In genomic region chr11:49931037-49931625, GRCm38 (mm10) we compare ENCODE assay signal across 10 mouse cellular contexts. TPM values are rescaled to one million over a fixed set of nuclear protein-coding genes. Genes with fewer than 3 reads are reported as not detected.
DNase-seq lines count a peak whose midpoint lies in the region; ATAC-seq and TF ChIP-seq lines count a peak whose summit lies in the region.
"Had no signal": no experiment of that assay in that cellular context is flagged by ENCODE, and none has a peak within 500 bp of the region (broad histone marks: within the 10 kb centered on the region; RNA-seq: fewer than 3 reads in every experiment).

No protein-coding gene starts in this region.

- TF ChIP-seq POLR2A in testis, adult 2 months (IDR thresholded peaks at IDR 0.05; ENCODE audit: control insufficient read depth, low read depth, low read length) = no peak

- peaks cover 5% of the 10 kb centered on the region for H3K4me1 ChIP-seq in testis, adult 2 months (ENCODE audit: control insufficient read depth, insufficient read depth, low read length)
- peaks cover 22% of the 10 kb centered on the region for H3K4me1 ChIP-seq in hindbrain, postnatal 0 days (ENCODE audit: insufficient read depth, low read length)

- no peak overlapping the region for H3K4me2 ChIP-seq in hindbrain, postnatal 0 days (ENCODE audit: low read depth, low read length)

- no peaks in the 10 kb centered on the region for H3K27me3 ChIP-seq in testis, adult 2 months (ENCODE audit: control insufficient read depth, insufficient read depth, low read length)
- H3K27me3 ChIP-seq in hindbrain, postnatal 0 days (ENCODE audit: insufficient read depth, low read length) = no peaks in the 10 kb centered on the region

- TF ChIP-seq CTCF in testis, adult 2 months (IDR thresholded peaks at IDR 0.05; ENCODE audit: control insufficient read depth, insufficient read depth, insufficient replicate concordance, low read depth, low read length) = no peak
- no peak for TF ChIP-seq CTCF in hindbrain, postnatal 0 days (IDR thresholded peaks at IDR 0.05; ENCODE audit: low read depth)

- WGBS in hindbrain, postnatal 0 days = 23% methylated on average over 5 of the region's 5 CpGs

- no peak overlapping the region for H3K4me3 ChIP-seq in testis, adult 2 months (ENCODE audit: control insufficient read depth, low read depth, low read length)
- no peak overlapping the region for H3K4me3 ChIP-seq in hindbrain, postnatal 0 days (ENCODE audit: low read length)

- peak; percentile 53 for DNase-seq in gastrocnemius, postnatal 14 days
- DNase-seq in gastrocnemius, postnatal 36 days = no peak
- DNase-seq in testis, postnatal 10 days (ENCODE audit: low spot score) = no peak
- peak; percentile 43 for DNase-seq in hindbrain, postnatal 0 days (ENCODE audit: low spot score)
- no peak for DNase-seq in right cerebral cortex, postnatal 25 days
- DNase-seq in embryo, embryonic 11 days = no peak
- no peak for DNase-seq in urinary bladder, postnatal 25 days (ENCODE audit: low spot score)
- DNase-seq: liver, postnatal 0 days had no signal

- intact Hi-C loops in gastrocnemius, postnatal 14 days (cut with DNase I; ENCODE audit: low total_unique reads) = no loop called here
- intact Hi-C loops in gastrocnemius, postnatal 36 days (cut with DNase I) = no loop called here

- no peak overlapping the region for H3K9ac ChIP-seq in hindbrain, postnatal 0 days (replicated peaks; ENCODE audit: low read length)
- H3K9ac ChIP-seq: liver, postnatal 0 days had no signal

- peak overlapping the region; percentile 50 for H3K27ac ChIP-seq in testis, adult 2 months (ENCODE audit: control insufficient read depth, insufficient read depth, low read depth, low read length)
- H3K27ac ChIP-seq in hindbrain, postnatal 0 days = peak overlapping the region; percentile 75

- peak; percentile 64 for ATAC-seq in hindbrain, postnatal 0 days
- ATAC-seq: liver, postnatal 0 days had no signal

- H3K36me3 ChIP-seq in testis, adult 2 months (ENCODE audit: control insufficient read depth, insufficient read depth, low read length) = no peaks in the 10 kb centered on the region
- H3K36me3 ChIP-seq in hindbrain, postnatal 0 days (ENCODE audit: insufficient read depth, low read length) = no peaks in the 10 kb centered on the region

- no peaks in the 10 kb centered on the region for H3K9me3 ChIP-seq in hindbrain, postnatal 0 days (ENCODE audit: low read length)

RNA-seq across cellular contexts. Expression of gene Rasgef1c, which starts 29.5 kb away (rescaled TPM):
- 1 to 10 TPM; 1.1 to 1.7 TPM for total RNA-seq in gastrocnemius, postnatal 14 days (2021)
- under 1 TPM; 0.26 to 0.44 TPM for total RNA-seq in gastrocnemius, postnatal 36 days (2021)
- 0.69 and 0.93 TPM in 2 replicates for polyA plus RNA-seq in testis, adult 2 months (2012; rRNA removed)
- 50.2 and 53.9 TPM in 2 replicates for total RNA-seq in hindbrain, postnatal 0 days (2014; rRNA removed)
- polyA plus RNA-seq in hindbrain, postnatal 0 days (2015; fragmentation: Nextera tagmentation; extraction: Ambion mirVana) = 44.9 and 45.2 TPM in 2 replicates
- total RNA-seq: neutrophil, adult 5-6 weeks had no signal
- polyA plus RNA-seq: liver, postnatal 0 days had no signal

Comparison
In these comparisons a context has a peak if more than half of its experiments do, and no peak if none do; other contexts are left out.
1. DNase-seq: peak in gastrocnemius, postnatal 14 days (single experiment) and hindbrain, postnatal 0 days (single experiment); none in gastrocnemius, postnatal 36 days (0 of 2), testis, postnatal 10 days (single experiment), right cerebral cortex, postnatal 25 days (single experiment), embryo, embryonic 11 days (single experiment) and urinary bladder, postnatal 25 days (single experiment).
2. RNA of gene Rasgef1c, which starts 29.5 kb away (total RNA-seq): 50.2 to 53.9 TPM in hindbrain, postnatal 0 days; 1.1 to 1.7 TPM in gastrocnemius, postnatal 14 days and 0.26 to 0.44 TPM in gastrocnemius, postnatal 36 days; every median in the first group is over 10 times any median in the second.